Mouse (Mus musculus): ENCODE data around the gene Bend6. TPM values are rescaled to one million over a fixed set of nuclear protein-coding genes. Genes with fewer than 3 reads are reported as not detected.
"Not testable (repeated sequence)": the region's sequence is repeated elsewhere in the genome, so short reads cannot be mapped to it uniquely, and the experiment has no call there.

The Bend6 gene
- total RNA-seq, 1 experiment from 2014 or later, result 0.85 TPM

GRCm38 (mm10) chr1:33906927-33907326 is 689 bp downstream of the Bend6 start:
- DNase-seq, result no peak

DNA sequence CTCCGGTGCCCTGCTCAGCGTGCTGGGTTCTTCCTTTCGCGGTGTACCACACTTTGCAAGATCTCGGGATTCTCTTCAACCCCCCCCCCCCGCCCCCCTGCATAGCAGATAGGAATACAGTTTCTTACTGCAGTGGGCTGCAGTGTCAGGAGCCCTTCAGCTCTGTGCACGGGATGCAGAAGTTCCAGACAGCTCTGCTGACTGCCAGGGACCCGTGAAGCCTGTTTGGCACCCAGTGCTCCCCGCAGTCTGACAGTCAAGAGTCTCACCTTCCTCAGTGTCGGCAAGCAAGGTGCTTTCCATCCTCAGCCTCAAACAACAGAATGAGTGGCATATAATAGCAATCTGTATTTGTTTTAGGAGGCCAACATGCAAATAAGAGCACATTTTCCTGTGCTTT is 1.4 kb downstream of the Bend6 start:
- DNase-seq, result no peak

- no peak for DNase-seq
Measured at GRCm38 (mm10) chr1:33903587-33903986, 4.0 kb downstream of the Bend6 start.

GRCm38 (mm10) chr1:33900175-33900574 is 7.4 kb downstream of the Bend6 start:
- peak; percentile 26 for DNase-seq

GRCm38 (mm10) chr1:33898373-33898772 is 9.2 kb downstream of the Bend6 start:
- no peak for DNase-seq

GRCm38 (mm10) chr1:33897426-33897825 is 10.2 kb downstream of the Bend6 start:
- DNase-seq, result no peak

DNA sequence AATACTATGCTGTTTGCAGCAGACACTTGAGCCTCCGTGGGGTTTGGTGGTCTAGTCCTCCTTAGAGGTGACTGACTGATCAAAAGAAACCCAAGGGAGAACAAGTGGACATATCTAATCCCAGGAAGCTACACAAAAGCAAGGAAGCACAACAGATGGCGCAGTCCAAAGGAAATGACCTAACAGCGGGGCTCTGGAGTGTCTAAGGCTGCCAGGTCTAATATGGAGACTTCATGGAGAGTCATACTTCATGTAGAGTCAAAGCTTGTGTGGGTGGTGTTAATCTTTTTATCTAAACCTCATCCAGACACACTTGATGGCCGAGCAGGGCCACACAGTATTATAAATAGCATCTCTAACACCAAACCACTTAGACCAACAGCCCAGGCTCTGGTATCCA is 10.9 kb downstream of the Bend6 start:
- no peak for DNase-seq

- no peak for DNase-seq
Measured at GRCm38 (mm10) chr1:33896116-33896515, 11.5 kb downstream of the Bend6 start.

DNA sequence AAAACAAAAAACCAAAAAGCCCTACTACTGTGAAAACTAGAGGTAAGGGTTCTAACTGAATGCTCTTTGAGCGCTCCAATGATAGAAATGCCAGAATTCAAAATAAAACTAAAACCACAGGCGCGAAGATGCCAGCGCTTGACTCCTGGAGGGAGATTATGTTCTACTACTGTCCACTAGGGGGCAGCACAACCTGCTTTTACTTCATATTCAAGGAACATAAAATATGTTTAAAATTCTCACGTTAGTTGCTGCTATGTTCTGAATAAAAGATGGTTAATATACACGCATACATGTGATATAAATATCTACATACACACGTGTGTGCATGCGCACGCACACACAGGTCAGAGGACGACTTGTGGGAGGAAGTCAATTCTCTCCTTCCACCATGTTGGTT is 14.8 kb downstream of the Bend6 start:
- peak; percentile 73 for DNase-seq

DNA sequence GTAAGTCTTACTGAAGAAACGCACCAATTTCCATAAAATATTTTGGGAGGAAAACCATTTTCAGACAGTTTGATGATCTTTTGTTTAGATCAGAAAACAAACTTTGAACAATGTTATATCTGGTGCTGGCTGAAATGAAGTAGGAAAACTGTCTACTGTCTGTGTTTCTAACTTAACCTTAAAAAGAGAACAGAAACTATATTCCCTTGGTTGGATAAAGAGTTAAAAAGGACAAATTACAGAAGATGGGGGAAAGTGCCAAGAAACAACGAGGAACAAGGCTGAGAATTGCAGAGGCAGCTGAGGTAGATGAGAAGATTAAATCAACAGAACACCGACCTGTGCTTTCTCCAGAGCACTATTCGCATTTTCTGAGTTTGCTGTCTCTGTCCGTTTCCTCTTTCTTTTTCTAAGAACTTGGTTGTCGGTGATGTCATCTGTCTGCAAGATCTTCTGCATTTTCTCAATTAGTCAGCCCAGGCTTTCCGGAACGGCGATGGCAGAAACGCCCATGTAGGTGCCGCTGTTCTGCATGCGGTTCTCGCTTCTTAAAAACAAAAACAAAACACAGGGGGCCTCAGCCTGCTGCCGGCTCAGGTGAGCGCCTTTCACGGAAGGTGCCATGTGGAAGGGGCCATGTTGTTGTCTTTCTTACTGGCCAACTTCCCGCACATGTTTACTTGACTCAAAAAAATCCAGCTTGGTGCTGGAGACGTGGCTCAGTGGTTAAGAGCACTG is 24.3 kb downstream of the Bend6 start:
- DNase-seq, result peak; percentile 38

GRCm38 (mm10) chr1:33878170-33878569 is 29.4 kb downstream of the Bend6 start:
- DNase-seq, result no peak

DNA sequence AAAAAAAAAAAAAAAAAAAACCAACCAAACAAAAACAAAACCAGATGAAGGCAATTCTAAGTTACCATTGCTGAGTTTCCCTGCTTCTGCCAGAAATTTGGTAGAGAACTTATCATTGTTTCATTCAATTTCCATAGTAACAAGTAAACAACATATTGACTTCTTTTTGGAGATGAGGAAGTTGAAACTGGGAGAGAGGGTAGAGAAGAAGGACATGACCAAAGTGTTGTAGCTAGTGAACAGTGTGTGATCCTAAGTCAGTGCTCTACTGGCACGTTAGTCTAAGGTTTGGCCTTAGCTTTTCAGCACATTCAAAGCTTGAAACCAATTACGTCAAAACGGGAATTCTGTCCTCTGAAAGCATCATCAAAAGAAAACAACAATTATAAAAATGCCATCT is 31.2 kb downstream of the Bend6 start:
- no peak for DNase-seq

DNA sequence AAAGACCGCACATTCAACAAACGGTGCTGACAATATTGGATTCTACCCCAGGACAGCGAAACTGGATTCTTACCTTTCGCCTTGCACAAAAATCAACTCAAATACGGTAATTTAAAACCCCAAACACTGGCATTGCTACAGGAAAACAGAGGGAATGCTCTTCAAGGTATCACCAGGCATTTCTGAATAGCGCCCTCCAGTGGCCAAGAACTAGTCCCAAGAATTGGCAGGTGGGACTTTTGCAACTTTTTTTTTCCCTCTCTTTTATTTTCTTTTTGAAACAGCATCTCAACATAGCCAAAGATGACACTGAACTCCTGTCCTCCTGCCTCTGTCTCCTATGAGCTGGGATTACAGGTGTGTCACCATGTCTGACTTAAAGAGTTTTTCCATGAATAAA is 31.9 kb downstream of the Bend6 start:
- peak; percentile 67 for DNase-seq

DNA sequence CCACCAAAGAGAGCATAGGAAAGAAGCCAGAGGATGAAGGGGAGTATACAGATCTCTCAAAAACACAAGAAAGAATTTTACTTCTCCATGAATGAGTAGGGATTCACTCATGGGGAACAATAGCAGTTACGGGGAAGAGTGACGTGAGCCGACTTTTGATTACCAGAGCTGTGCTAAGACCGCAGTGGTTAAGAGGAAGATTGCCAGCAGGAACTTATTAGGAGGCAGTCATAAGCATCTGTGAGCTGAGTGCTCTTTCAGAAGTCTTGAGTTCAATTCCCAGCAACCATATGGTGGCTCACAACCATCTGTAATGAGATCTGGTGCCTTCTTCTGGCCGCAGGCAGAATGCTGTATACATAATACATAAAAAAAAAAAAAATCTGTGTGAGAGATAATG is 34.1 kb downstream of the Bend6 start:
- DNase-seq, result no peak

- DNase-seq, result no peak
Measured at GRCm38 (mm10) chr1:33869437-33869836, 38.2 kb downstream of the Bend6 start.

- DNase-seq, result no peak
Measured at GRCm38 (mm10) chr1:33869031-33869430, 38.6 kb downstream of the Bend6 start.

DNA sequence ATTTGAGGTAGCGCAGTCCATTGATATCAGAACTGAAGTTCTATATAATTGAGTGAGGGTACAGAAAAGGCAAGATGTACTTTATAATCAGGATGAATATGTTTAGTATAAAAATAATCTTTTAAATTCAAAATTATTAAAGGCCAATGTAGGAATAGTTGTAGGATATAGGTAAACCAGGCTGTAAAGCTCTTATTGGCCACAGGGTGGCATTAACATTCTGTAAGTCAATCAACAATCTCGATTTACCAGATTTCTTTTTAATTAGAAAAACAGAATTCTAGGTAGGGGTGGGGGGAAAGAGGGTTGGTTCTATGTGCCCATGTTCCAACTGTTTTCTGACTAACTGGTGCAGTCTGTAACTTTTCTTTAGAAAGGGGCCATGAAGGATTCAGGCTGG is 60.8 kb downstream of the Bend6 start:
- DNase-seq, result no peak

DNA sequence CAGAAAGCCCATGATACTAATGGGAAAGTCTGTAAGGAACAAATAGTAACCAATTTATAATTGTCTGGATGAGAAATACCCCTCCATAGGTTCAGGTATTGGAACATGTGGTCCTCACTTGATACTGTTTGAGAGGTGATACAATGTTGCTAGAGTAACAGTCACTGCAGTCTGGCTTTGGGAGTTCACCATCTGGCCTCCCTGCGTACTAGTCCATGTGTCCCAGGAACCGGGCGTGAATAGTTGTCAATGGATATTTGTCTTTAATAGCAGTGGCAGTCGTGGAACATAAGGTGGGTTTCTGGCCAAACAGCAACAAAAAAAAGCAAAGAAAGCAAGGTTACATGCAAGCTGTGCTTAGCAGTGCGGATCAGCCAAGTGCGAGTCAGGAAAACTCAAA is 63.8 kb downstream of the Bend6 start:
- no peak for DNase-seq

DNA sequence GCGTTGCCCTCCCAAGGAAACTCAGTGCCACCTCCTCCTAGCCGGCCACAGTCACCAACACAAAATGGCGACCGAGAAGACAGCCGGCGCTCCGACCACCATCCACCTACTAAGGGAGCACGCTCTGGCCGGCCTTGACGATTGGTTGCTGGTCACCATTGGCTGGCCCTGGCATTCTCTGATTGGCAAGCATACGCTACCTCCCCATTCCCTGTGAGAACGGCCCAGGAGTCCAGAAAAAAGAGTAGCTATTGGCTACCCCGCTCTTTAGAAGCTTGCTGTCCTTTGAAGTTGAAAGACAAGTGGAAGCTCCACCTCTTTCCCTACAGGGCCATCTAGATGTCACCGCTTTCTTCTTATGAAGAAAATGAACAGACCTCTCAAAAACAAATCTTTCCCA is 68.7 kb downstream of the Bend6 start:
- DNase-seq, result not testable (repeated sequence)

DNA sequence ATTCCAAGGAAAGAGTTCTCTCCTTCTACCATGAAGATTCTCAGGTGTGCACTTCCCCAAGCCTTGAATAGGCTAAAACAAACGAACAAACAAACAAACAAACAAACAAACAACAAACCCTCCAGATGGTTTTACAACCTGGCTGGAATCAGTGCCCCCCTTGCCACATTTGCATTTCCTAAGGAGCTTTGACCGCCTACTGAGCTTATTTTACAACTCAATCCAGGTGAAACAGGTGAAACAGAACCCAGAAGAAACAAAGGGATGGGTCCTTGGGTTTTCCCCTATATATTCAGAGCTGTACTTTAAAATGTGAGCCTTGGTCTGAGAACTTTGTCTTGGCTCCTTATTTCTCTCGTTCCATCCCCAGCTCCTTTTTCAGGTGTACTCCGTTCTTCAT is 77.0 kb downstream of the Bend6 start:
- no peak for DNase-seq

GRCm38 (mm10) chr1:33817931-33818330 is 89.7 kb downstream of the Bend6 start:
- no peak for DNase-seq

- peak; percentile 96 for DNase-seq
Measured at GRCm38 (mm10) chr1:33813868-33814794, 93.5 kb downstream of the Bend6 start, which contains the start of gene Zfp451. Zfp451 (minus strand) TSS chr1:33814595.

DNA sequence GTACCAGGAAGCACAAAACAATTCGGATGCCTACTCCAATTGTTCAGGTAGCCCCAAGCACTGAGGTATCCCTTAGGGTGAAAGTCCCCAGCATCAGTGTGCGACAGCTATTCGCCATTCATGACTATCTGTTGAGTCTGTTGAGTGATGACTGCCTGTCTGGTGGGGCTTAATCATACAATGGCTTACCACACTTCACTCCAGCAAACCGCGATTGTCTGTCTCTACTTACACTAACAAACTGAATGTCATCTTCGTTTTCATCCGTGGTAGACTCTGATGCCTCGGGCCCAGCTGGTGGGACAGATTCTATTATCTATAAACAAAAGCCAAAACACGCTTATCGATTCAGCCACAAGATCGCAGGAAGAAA is 94.1 kb downstream of the Bend6 start:
- DNase-seq, result peak; percentile 13

DNA sequence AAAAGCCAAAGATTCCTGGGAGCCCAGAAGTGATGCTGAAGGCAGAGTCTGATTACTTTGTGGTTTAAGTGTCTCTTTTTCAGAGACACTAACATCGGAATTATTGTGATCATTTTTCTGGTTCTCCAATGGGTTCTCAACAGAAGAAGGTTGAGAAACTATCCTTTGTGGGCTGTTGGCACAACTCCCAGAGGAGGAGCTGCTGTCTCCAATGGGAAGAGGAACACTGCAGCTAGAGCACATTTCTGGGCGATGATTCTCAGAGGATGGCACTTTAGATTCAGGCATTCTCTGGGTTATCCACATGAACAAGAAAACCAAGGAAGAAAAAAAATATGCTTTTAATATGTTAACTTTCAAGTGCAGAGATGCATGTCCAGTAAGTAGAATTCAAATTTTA is 104.3 kb downstream of the Bend6 start:
- DNase-seq, result no peak
